ENCODE assay signal across 11 mouse cellular contexts in the genomic region with DNA sequence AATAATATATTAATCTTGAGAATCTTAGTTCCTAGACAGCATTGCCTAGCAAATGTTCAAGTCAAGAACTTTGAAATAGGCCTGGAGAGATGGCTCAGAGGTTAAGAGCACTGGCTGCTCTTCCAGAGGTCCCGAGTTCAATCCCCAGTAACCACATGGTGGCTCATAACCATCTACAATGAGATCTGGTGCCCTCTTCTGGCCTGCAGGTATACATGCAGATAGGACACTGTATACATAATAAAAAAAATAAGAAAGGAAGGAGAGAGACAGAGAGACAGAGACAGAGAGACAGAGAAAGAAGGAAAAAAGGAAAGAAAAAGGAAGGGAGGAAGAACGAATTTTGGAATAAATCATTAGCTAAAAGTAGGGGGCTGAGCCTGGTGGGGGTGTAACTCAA. TPM values are rescaled to one million over a fixed set of nuclear protein-coding genes. Genes with fewer than 3 reads are reported as not detected.
DNase-seq lines count a peak whose midpoint lies in the region; ATAC-seq and TF ChIP-seq lines count a peak whose summit lies in the region.
"Had no signal": no experiment of that assay in that cellular context is flagged by ENCODE, and none has a peak within 500 bp of the region (broad histone marks: within the 10 kb centered on the region; RNA-seq: fewer than 3 reads in every experiment).

No protein-coding gene starts in this region.

- H3K9me3 ChIP-seq in kidney, embryonic 15.5 days (replicated peaks) = no peaks in the 10 kb centered on the region
- no peaks in the 10 kb centered on the region for H3K9me3 ChIP-seq in neural tube, embryonic 15.5 days (replicated peaks)
- H3K9me3 ChIP-seq: embryonic facial prominence, embryonic 10.5 days had no signal

- TF ChIP-seq CTCF in thymus, adult 2 months (IDR thresholded peaks at IDR 0.05; ENCODE audit: borderline replicate concordance, control insufficient read depth, extremely low read depth, insufficient read depth, low read length, poor library complexity) = no peak

- H3K9ac ChIP-seq in kidney, embryonic 15.5 days = no peak overlapping the region
- no peak overlapping the region for H3K9ac ChIP-seq in neural tube, embryonic 15.5 days (replicated peaks)

- no peak for ATAC-seq in kidney, embryonic 15.5 days (replicated peaks; ENCODE audit: low FRiP score)
- ATAC-seq in neural tube, embryonic 15.5 days (ENCODE audit: low FRiP score) = no peak
- ATAC-seq: forebrain, embryonic 14.5 days had no signal

- no peak for TF ChIP-seq POLR2A in thymus, adult 2 months (IDR thresholded peaks at IDR 0.05; ENCODE audit: control insufficient read depth, extremely low read depth, insufficient read depth, low read length, poor library complexity)

- no peak overlapping the region for H3K4me2 ChIP-seq in kidney, embryonic 15.5 days
- no peak overlapping the region for H3K4me2 ChIP-seq in neural tube, embryonic 15.5 days

- H3K36me3 ChIP-seq in kidney, embryonic 15.5 days = peaks cover 5% of the 10 kb centered on the region; the same call in 1 of the 2 replicates
- no peaks in the 10 kb centered on the region for H3K36me3 ChIP-seq in thymus, adult 2 months (ENCODE audit: control insufficient read depth, insufficient read depth, low read length)
- no peaks in the 10 kb centered on the region for H3K36me3 ChIP-seq in neural tube, embryonic 15.5 days

- WGBS in kidney, embryonic 15.5 days = 65% methylated on average over 2 of the region's 2 CpGs
- WGBS in thymus, adult 2 months = 42% methylated on average over 2 of the region's 2 CpGs
- WGBS in neural tube, embryonic 15.5 days = 64% methylated on average over 2 of the region's 2 CpGs

- H3K27me3 ChIP-seq in kidney, embryonic 15.5 days = no peaks in the 10 kb centered on the region
- no peaks in the 10 kb centered on the region for H3K27me3 ChIP-seq in thymus, adult 2 months (ENCODE audit: control insufficient read depth, insufficient read depth, low read length)
- no peaks in the 10 kb centered on the region for H3K27me3 ChIP-seq in neural tube, embryonic 15.5 days (replicated peaks)

- peak; percentile 26 for DNase-seq in kidney, adult 9 months
- DNase-seq in thymus, adult 2 months = peak; percentile 8
- DNase-seq in thymus, postnatal 36 days = no peak
- DNase-seq in T-cell, adult 2 months (ENCODE audit: low spot score) = peak; percentile 22
- no peak for DNase-seq in spleen, postnatal 4 days (ENCODE audit: low spot score in 2 of 2)
- DNase-seq in cerebellum, postnatal 25 days = no peak
- DNase-seq: gastrocnemius, postnatal 36 days had no signal

- no peak overlapping the region for H3K4me3 ChIP-seq in kidney, embryonic 15.5 days (replicated peaks)
- no peak overlapping the region for H3K4me3 ChIP-seq in thymus, adult 2 months (ENCODE audit: control insufficient read depth, insufficient read depth, low read length)
- H3K4me3 ChIP-seq in neural tube, embryonic 15.5 days (replicated peaks) = no peak overlapping the region
- H3K4me3 ChIP-seq: embryonic facial prominence, embryonic 10.5 days had no signal

- no peaks in the 10 kb centered on the region for H3K4me1 ChIP-seq in kidney, embryonic 15.5 days
- no peaks in the 10 kb centered on the region for H3K4me1 ChIP-seq in thymus, adult 2 months (replicated peaks; ENCODE audit: control insufficient read depth, insufficient read depth, low read length)
- H3K4me1 ChIP-seq in neural tube, embryonic 15.5 days = no peaks in the 10 kb centered on the region
- H3K4me1 ChIP-seq: embryonic facial prominence, embryonic 10.5 days had no signal

- no peak overlapping the region for H3K27ac ChIP-seq in kidney, embryonic 15.5 days
- H3K27ac ChIP-seq in thymus, adult 2 months (ENCODE audit: control insufficient read depth, insufficient read depth, low read length) = no peak overlapping the region
- H3K27ac ChIP-seq in neural tube, embryonic 15.5 days (replicated peaks) = no peak overlapping the region
- H3K27ac ChIP-seq: embryonic facial prominence, embryonic 10.5 days had no signal

RNA-seq across cellular contexts. Expression of a gene that starts 6.8 kb away (rescaled TPM):
- polyA plus RNA-seq in kidney, embryonic 15.5 days (2015; fragmentation: Nextera tagmentation; extraction: Ambion mirVana) = 2.5 and 3.7 TPM in 2 replicates
- polyA plus RNA-seq in thymus, adult 2 months (2012; rRNA removed) = 0.43 TPM in 1 of 2 replicates, not detected in the other
- polyA plus RNA-seq in neural tube, embryonic 15.5 days (2015; fragmentation: Nextera tagmentation; extraction: Ambion mirVana) = 2.1 and 2.2 TPM in 2 replicates

RNA-seq across cellular contexts. Expression of a gene that starts 29.7 kb away (rescaled TPM):
- polyA plus RNA-seq in kidney, embryonic 15.5 days (2015; fragmentation: Nextera tagmentation; extraction: Ambion mirVana) = 17.6 and 22.8 TPM in 2 replicates
- polyA plus RNA-seq in thymus, adult 2 months (2012; rRNA removed) = 0.39 and 0.45 TPM in 2 replicates
- 23.9 and 26.0 TPM in 2 replicates for polyA plus RNA-seq in neural tube, embryonic 15.5 days (2015; fragmentation: Nextera tagmentation; extraction: Ambion mirVana)

RNA-seq across cellular contexts. Expression of a gene that starts 36.6 kb away (rescaled TPM):
- polyA plus RNA-seq in kidney, embryonic 15.5 days (2015; fragmentation: Nextera tagmentation; extraction: Ambion mirVana) = 11.8 and 13.7 TPM in 2 replicates
- 5.4 and 5.9 TPM in 2 replicates for polyA plus RNA-seq in thymus, adult 2 months (2012; rRNA removed)
- 14.9 and 15.0 TPM in 2 replicates for polyA plus RNA-seq in neural tube, embryonic 15.5 days (2015; fragmentation: Nextera tagmentation; extraction: Ambion mirVana)

RNA-seq across cellular contexts. Expression of a gene that starts 45.6 kb away (rescaled TPM):
- 145 and 160 TPM in 2 replicates for polyA plus RNA-seq in kidney, embryonic 15.5 days (2015; fragmentation: Nextera tagmentation; extraction: Ambion mirVana)
- 2.2 and 2.7 TPM in 2 replicates for polyA plus RNA-seq in thymus, adult 2 months (2012; rRNA removed)
- 133 and 136 TPM in 2 replicates for polyA plus RNA-seq in neural tube, embryonic 15.5 days (2015; fragmentation: Nextera tagmentation; extraction: Ambion mirVana)

Comparison
In these comparisons a context has a peak if more than half of its experiments do, and no peak if none do; other contexts are left out.
1. DNase-seq: peak in kidney, adult 9 months (single experiment), thymus, adult 2 months (single experiment) and T-cell, adult 2 months (single experiment); none in thymus, postnatal 36 days (0 of 2), spleen, postnatal 4 days (0 of 2) and cerebellum, postnatal 25 days (0 of 2).
2. RNA of a gene that starts 29.7 kb away (polyA plus RNA-seq): 23.9 to 26.0 TPM in neural tube, embryonic 15.5 days and 17.6 to 22.8 TPM in kidney, embryonic 15.5 days; 0.39 to 0.45 TPM in thymus, adult 2 months; every median in the first group is over 10 times any median in the second.